Comparison of ENCODE assay signal across 13 mouse cellular contexts in the genomic region with DNA sequence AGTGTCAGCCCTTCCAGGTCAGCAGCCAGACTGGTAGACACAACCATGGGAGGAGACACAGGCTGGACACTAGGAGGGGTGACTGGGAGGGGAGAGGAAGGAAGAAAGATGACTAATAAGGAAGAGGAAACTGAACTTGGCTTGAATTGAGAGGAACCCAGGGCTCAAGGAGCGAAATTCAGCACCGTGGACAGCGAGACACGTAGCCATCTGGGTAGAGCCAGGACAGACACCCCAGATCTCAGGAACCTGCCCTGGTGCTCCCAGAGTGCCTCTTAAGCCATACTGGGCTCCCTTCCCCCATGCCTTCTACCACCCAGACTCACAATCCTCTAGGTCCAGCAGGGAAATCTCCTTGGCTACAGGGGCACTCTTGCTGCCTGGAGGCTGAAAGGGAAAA. TPM values are rescaled to one million over a fixed set of nuclear protein-coding genes. Genes with fewer than 3 reads are reported as not detected.
A peak's percentile ranks its signal among the peaks of the same experiment; 100 is the strongest.
DNase-seq lines count a peak whose midpoint lies in the region; ATAC-seq and TF ChIP-seq lines count a peak whose summit lies in the region.
"Had no signal": no experiment of that assay in that cellular context is flagged by ENCODE, and none has a peak within 500 bp of the region (broad histone marks: within the 10 kb centered on the region; RNA-seq: fewer than 3 reads in every experiment).

No protein-coding gene starts in this region.

- no peak for TF ChIP-seq EP300 in liver, postnatal 0 days (IDR thresholded peaks at IDR 0.05; ENCODE audit: low read depth)

- no peak for TF ChIP-seq POLR2A in brain, embryonic 14.5 days (IDR thresholded peaks at IDR 0.05; ENCODE audit: borderline replicate concordance, extremely low read depth, insufficient read depth, insufficient read length, poor library complexity, severe bottlenecking)

- H3K36me3 ChIP-seq in lung, embryonic 14.5 days (ENCODE audit: insufficient read depth) = no peaks in the 10 kb centered on the region
- no peaks in the 10 kb centered on the region for H3K36me3 ChIP-seq in liver, postnatal 0 days (replicated peaks; ENCODE audit: insufficient read depth, low read length)
- H3K36me3 ChIP-seq: limb, embryonic 13.5 days had no signal

- no peak for TF ChIP-seq CTCF in lung, embryonic 14.5 days (IDR thresholded peaks at IDR 0.05; ENCODE audit: low read depth)
- no peak for TF ChIP-seq CTCF in brain, embryonic 14.5 days (IDR thresholded peaks at IDR 0.05; ENCODE audit: borderline replicate concordance, extremely low read depth, insufficient read depth, insufficient read length)
- no peak for TF ChIP-seq CTCF in liver, postnatal 0 days (IDR thresholded peaks at IDR 0.05; ENCODE audit: low read depth)

- no peak for ATAC-seq in CD4-positive, CD25-positive, alpha-beta regulatory T cell, adult 4 months
- no peak for ATAC-seq in lung, embryonic 14.5 days (ENCODE audit: insufficient read depth)
- no peak for ATAC-seq in liver, postnatal 0 days

- WGBS in lung, embryonic 14.5 days = 4% methylated on average over 4 of the region's 4 CpGs
- 3% methylated on average over 4 of the region's 4 CpGs for WGBS in liver, postnatal 0 days (ENCODE audit: insufficient replicate concordance)

- H3K27ac ChIP-seq in lung, embryonic 14.5 days (ENCODE audit: low read depth) = no peak overlapping the region
- no peak overlapping the region for H3K27ac ChIP-seq in liver, postnatal 0 days (ENCODE audit: low read depth)
- H3K27ac ChIP-seq: limb, embryonic 13.5 days; neural tube, embryonic 13.5 days had no signal

- peak; percentile 18 for DNase-seq in CD4-positive, CD25-positive, alpha-beta regulatory T cell, adult 2 months (ENCODE audit: low read depth, low spot score)
- peak; percentile 87 for DNase-seq in lung, embryonic 14.5 days
- no peak for DNase-seq in lung, adult 18-20 months
- peak; percentile 20 for DNase-seq in brain, embryonic 14.5 days (ENCODE audit: low read depth)
- peak; percentile 51 for DNase-seq in liver, postnatal 0 days
- DNase-seq in gastrocnemius, adult 18-20 months (ENCODE audit: low spot score) = no peak
- DNase-seq in layer of hippocampus, adult 9-11 months = no peak
- DNase-seq: cerebellum, adult 11 months had no signal

- H3K4me1 ChIP-seq in lung, embryonic 14.5 days (ENCODE audit: insufficient read depth) = no peaks in the 10 kb centered on the region
- no peaks in the 10 kb centered on the region for H3K4me1 ChIP-seq in liver, postnatal 0 days (ENCODE audit: insufficient read depth)
- H3K4me1 ChIP-seq: limb, embryonic 13.5 days; neural tube, embryonic 13.5 days had no signal

- no peak overlapping the region for H3K9ac ChIP-seq in lung, embryonic 14.5 days
- H3K9ac ChIP-seq in liver, postnatal 0 days (replicated peaks) = no peak overlapping the region
- H3K9ac ChIP-seq: limb, embryonic 13.5 days; neural tube, embryonic 13.5 days had no signal

- H3K9me3 ChIP-seq in lung, embryonic 14.5 days (ENCODE audit: low read depth, low read length) = no peaks in the 10 kb centered on the region
- no peaks in the 10 kb centered on the region for H3K9me3 ChIP-seq in liver, postnatal 0 days (ENCODE audit: low read length)
- H3K9me3 ChIP-seq: limb, embryonic 13.5 days; neural tube, embryonic 13.5 days had no signal

- H3K4me2 ChIP-seq in lung, embryonic 14.5 days = no peak overlapping the region
- H3K4me2 ChIP-seq in liver, postnatal 0 days (ENCODE audit: low read depth, low read length) = no peak overlapping the region
- H3K4me2 ChIP-seq: limb, embryonic 13.5 days; neural tube, embryonic 13.5 days had no signal

- H3K4me3 ChIP-seq in lung, embryonic 14.5 days (ENCODE audit: low read depth, low read length) = no peak overlapping the region
- H3K4me3 ChIP-seq in liver, postnatal 0 days (ENCODE audit: low read depth, low read length) = no peak overlapping the region
- H3K4me3 ChIP-seq: limb, embryonic 13.5 days; neural tube, embryonic 13.5 days had no signal

- no peaks in the 10 kb centered on the region for H3K27me3 ChIP-seq in lung, embryonic 14.5 days (ENCODE audit: insufficient read depth, low read length)
- H3K27me3 ChIP-seq in liver, postnatal 0 days (ENCODE audit: insufficient read depth, low read length) = 0 out of 2 replicates have a peak, but pooled peaks cover 5% of the 10 kb centered on the region

RNA-seq across cellular contexts. Expression of gene Cpeb1, which starts 8.9 kb away (rescaled TPM):
- under 1 TPM in 1 of 2 experiments, not detected in 1; 0.15 TPM for polyA plus RNA-seq in CD4-positive, CD25-positive, alpha-beta regulatory T cell, adult 4 months (2017; shearing (Covaris generic))
- polyA plus RNA-seq in lung, embryonic 14.5 days (2014; fragmentation: Nextera tagmentation; extraction: Ambion mirVana) = 0.36 and 0.62 TPM in 2 replicates
- 4.4 and 6.5 TPM in 2 replicates for polyA plus RNA-seq in brain, embryonic 14.5 days (2012; rRNA removed)
- 0.08 and 0.28 TPM in 2 replicates for polyA plus RNA-seq in liver, postnatal 0 days (2015; fragmentation: Nextera tagmentation; extraction: Ambion mirVana)
- 10 to 100 TPM; 47.5 to 67.3 TPM for total RNA-seq in gastrocnemius, adult 18-20 months (2021)

RNA-seq across cellular contexts. Expression of gene Ap3b2, which starts 29.6 kb away (rescaled TPM):
- not detected for polyA plus RNA-seq in CD4-positive, CD25-positive, alpha-beta regulatory T cell, adult 4 months (2017; shearing (Covaris generic))
- polyA plus RNA-seq in lung, embryonic 14.5 days (2014; fragmentation: Nextera tagmentation; extraction: Ambion mirVana) = 0.14 and 0.55 TPM in 2 replicates
- polyA plus RNA-seq in brain, embryonic 14.5 days (2012; rRNA removed) = 155 and 162 TPM in 2 replicates
- polyA plus RNA-seq in liver, postnatal 0 days (2015; fragmentation: Nextera tagmentation; extraction: Ambion mirVana) = 0.07 TPM in 1 of 2 replicates, not detected in the other
- total RNA-seq in gastrocnemius, adult 18-20 months (2021) = under 1 TPM; 0.11 to 0.36 TPM

RNA-seq across cellular contexts. Expression of gene BC048679, which starts 34.0 kb away (rescaled TPM):
- not detected for polyA plus RNA-seq in CD4-positive, CD25-positive, alpha-beta regulatory T cell, adult 4 months (2017; shearing (Covaris generic))
- polyA plus RNA-seq in lung, embryonic 14.5 days (2014; fragmentation: Nextera tagmentation; extraction: Ambion mirVana) = not detected in 2 replicates
- not detected in 2 replicates for polyA plus RNA-seq in brain, embryonic 14.5 days (2012; rRNA removed)
- polyA plus RNA-seq in liver, postnatal 0 days (2015; fragmentation: Nextera tagmentation; extraction: Ambion mirVana) = not detected in 2 replicates
- total RNA-seq in gastrocnemius, adult 18-20 months (2021) = 1 to 10 TPM; 4.2 to 9.7 TPM
- total RNA-seq: gastrocnemius, postnatal 4 days had no signal
- polyA plus RNA-seq: limb, embryonic 13.5 days; neural tube, embryonic 13.5 days; stomach, embryonic 16.5 days had no signal

Comparison
In these comparisons a context has a peak if more than half of its experiments do, and no peak if none do; other contexts are left out.
1. DNase-seq: peak in CD4-positive, CD25-positive, alpha-beta regulatory T cell, adult 2 months (single experiment), lung, embryonic 14.5 days (single experiment), brain, embryonic 14.5 days (single experiment) and liver, postnatal 0 days (single experiment); none in lung, adult 18-20 months (0 of 2), gastrocnemius, adult 18-20 months (single experiment) and layer of hippocampus, adult 9-11 months (single experiment).
2. RNA of gene Ap3b2, which starts 29.6 kb away (polyA plus RNA-seq): 155 to 162 TPM in brain, embryonic 14.5 days; 0.14 to 0.55 TPM in lung, embryonic 14.5 days, not detected in CD4-positive, CD25-positive, alpha-beta regulatory T cell, adult 4 months and 0.07 TPM in liver, postnatal 0 days; every median in the first group is over 100 times any median in the second.